Mouse (Mus musculus) gastrocnemius, postnatal 4 days (tissue): Measurements from ENCODE around the gene Zfhx3. TPM values are rescaled to one million over a fixed set of nuclear protein-coding genes. Genes with fewer than 3 reads are reported as not detected.

Source experiments
- DNase-seq, 2 experiments: peaks; one replicate each; pipeline ENCODE4 v3.0.0; 2021 to 2022; ENCODE audit warnings: low spot score in 2 of 2, mixed read lengths in 2 of 2
- total RNA-seq, 2 experiments: library from RNA; stranded (reverse); gene quantifications; 2 replicates each; pipeline ENCODE4 v1.2.3; 2021

Gene Zfhx3
- total RNA-seq, 2 experiments from 2014 or later = 15.9 to 16.0 TPM

- no peak for DNase-seq
Observed at GRCm38 (mm10) chr8:108625571-108626120, 683.2 kb downstream of the Zfhx3 start.

- no peak for DNase-seq
Observed at GRCm38 (mm10) chr8:108631069-108631468, 688.6 kb downstream of the Zfhx3 start.

- no peak for DNase-seq
Observed at GRCm38 (mm10) chr8:108634282-108634681, 691.8 kb downstream of the Zfhx3 start.

GRCm38 (mm10) chr8:108637887-108638286 is 695.4 kb downstream of the Zfhx3 start:
- no peak for DNase-seq

- DNase-seq = no peak
Observed at GRCm38 (mm10) chr8:108645660-108646059, 703.2 kb downstream of the Zfhx3 start.

GRCm38 (mm10) chr8:108647556-108647955 is 705.1 kb downstream of the Zfhx3 start:
- peak; percentile 20 to 61 for DNase-seq

- DNase-seq = no peak
Observed at GRCm38 (mm10) chr8:108648993-108649392, 706.5 kb downstream of the Zfhx3 start.

- no peak for DNase-seq
Observed at GRCm38 (mm10) chr8:108650837-108651236, 708.4 kb downstream of the Zfhx3 start.

- no peak for DNase-seq
Observed at GRCm38 (mm10) chr8:108661486-108662093, 719.1 kb downstream of the Zfhx3 start.

- DNase-seq = no peak
Observed at GRCm38 (mm10) chr8:108662766-108663165, 720.3 kb downstream of the Zfhx3 start.

GRCm38 (mm10) chr8:108671939-108672515 is 729.6 kb downstream of the Zfhx3 start:
- no peak for DNase-seq

- no peak for DNase-seq
Observed at GRCm38 (mm10) chr8:108675001-108675525, 732.6 kb downstream of the Zfhx3 start.

- DNase-seq = no peak
Observed at GRCm38 (mm10) chr8:108689694-108690093, 747.2 kb downstream of the Zfhx3 start.

GRCm38 (mm10) chr8:108690576-108691455 is 748.4 kb downstream of the Zfhx3 start:
- no peak for DNase-seq

GRCm38 (mm10) chr8:108691456-108692238 is 749.2 kb downstream of the Zfhx3 start:
- peak in 1 of 2 experiments; percentile 47 for DNase-seq

GRCm38 (mm10) chr8:108692239-108692627 is 749.8 kb downstream of the Zfhx3 start:
- DNase-seq = no peak

- DNase-seq = no peak
Observed at GRCm38 (mm10) chr8:108692669-108693665, 750.5 kb downstream of the Zfhx3 start.

- DNase-seq = no peak
Observed at GRCm38 (mm10) chr8:108693841-108694240, 751.4 kb downstream of the Zfhx3 start.

- no peak for DNase-seq
Observed at GRCm38 (mm10) chr8:108694516-108694915, 752.1 kb downstream of the Zfhx3 start.
